Mouse (Mus musculus): Measurements from ENCODE around the gene Gm29133. TPM values are rescaled to one million over a fixed set of nuclear protein-coding genes. Genes with fewer than 3 reads are reported as not detected.

The Gm29133 gene
- not detected in 2 replicates for polyA plus RNA-seq (2015; fragmentation: Nextera tagmentation; extraction: Ambion mirVana)

GRCm38 (mm10) chr3:75747897-75748296 is at the start of gene Gm29133:
Gene Gm29133, plus strand, starts transcription at chr3:75748197.
- Histone ChIP-seq H3K4me1 (no peaks in the 10 kb centered on the region), H3K4me3 (no peak within 1 kb of the TSS), H3K4me2 (replicated peaks) (no peak within 1 kb of the TSS), H3K27ac (no peak within 1 kb of the TSS), H3K9me3 (no peaks in the 10 kb centered on the region), H3K27me3 (no peaks in the 10 kb centered on the region), H3K9ac (no peak within 1 kb of the TSS), H3K36me3 (no peaks in the 10 kb centered on the region)
- WGBS: 69% methylated on average over 5 of the region's 5 CpGs
- ATAC-seq (ENCODE audit: low FRiP score, low read depth): no peak

DNA sequence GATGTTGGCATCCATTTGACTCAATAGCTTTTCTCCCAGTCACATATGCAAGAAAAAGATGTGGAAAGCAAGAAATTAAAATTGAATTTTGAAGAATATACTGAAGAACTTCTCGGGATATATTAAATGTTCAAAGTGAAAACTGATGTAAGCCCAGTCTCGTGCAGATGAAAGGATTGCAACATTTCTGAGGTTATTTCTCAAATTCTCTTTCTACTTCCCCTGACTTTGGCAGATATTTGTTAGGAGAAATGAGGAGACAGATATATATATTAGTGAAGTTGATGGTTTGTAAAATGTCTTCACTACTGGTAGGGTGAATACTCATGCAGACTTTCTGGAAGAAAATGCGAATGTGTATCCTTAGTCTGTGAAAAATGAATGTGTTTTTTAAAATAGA is 48.9 kb upstream of the Gm29133 start:
- Histone ChIP-seq H3K27me3 (no peaks in the 10 kb centered on the region), H3K9me3 (no peaks in the 10 kb centered on the region), H3K4me2 (replicated peaks) (no peak overlapping the region), H3K4me1 (no peaks in the 10 kb centered on the region), H3K9ac (no peak overlapping the region), H3K4me3 (no peak overlapping the region), H3K27ac (no peak overlapping the region), H3K36me3 (no peaks in the 10 kb centered on the region)
- ATAC-seq (ENCODE audit: low FRiP score, low read depth): no peak
- 87% methylated on average over 3 of the region's 3 CpGs for WGBS

GRCm38 (mm10) chr3:75701336-75701735 is 46.7 kb upstream of the Gm29133 start:
- Histone ChIP-seq H3K4me1 (no peaks in the 10 kb centered on the region), H3K9me3 (no peaks in the 10 kb centered on the region), H3K36me3 (no peaks in the 10 kb centered on the region), H3K27ac (no peak overlapping the region), H3K4me3 (no peak overlapping the region), H3K4me2 (replicated peaks) (no peak overlapping the region), H3K9ac (no peak overlapping the region), H3K27me3 (no peaks in the 10 kb centered on the region)
- no peak for ATAC-seq (ENCODE audit: low FRiP score, low read depth)
- WGBS: 66% methylated on average over 3 of the region's 3 CpGs

DNA sequence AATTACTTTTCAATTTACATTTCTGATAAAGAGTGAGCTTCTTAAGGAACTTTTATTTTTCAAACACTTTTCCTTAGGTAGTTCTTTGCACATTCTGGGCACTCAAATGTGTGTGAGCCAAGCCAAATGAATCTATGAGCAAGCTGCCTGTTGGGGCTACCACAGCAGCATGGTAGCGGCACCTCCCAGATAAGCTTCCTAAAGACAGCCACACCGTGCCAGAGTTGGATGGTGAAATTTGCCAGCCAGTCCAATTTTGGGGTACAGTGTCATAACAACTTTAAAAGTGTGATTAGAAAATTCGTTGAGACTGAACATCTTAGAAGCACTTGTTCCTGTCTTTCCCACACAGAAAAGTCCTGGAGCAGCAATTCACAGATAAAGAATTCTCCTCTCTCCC is 41.5 kb upstream of the Gm29133 start:
- WGBS: 73% methylated on average over 3 of the region's 3 CpGs
- Histone ChIP-seq H3K4me1 (no peaks in the 10 kb centered on the region), H3K4me3 (no peak overlapping the region), H3K36me3 (no peaks in the 10 kb centered on the region), H3K4me2 (replicated peaks) (no peak overlapping the region), H3K27me3 (no peaks in the 10 kb centered on the region), H3K9me3 (no peaks in the 10 kb centered on the region), H3K27ac (no peak overlapping the region), H3K9ac (no peak overlapping the region)
- ATAC-seq (ENCODE audit: low FRiP score, low read depth): no peak

- Histone ChIP-seq H3K9ac (no peak overlapping the region), H3K4me2 (replicated peaks) (no peak overlapping the region), H3K9me3 (no peaks in the 10 kb centered on the region), H3K36me3 (no peaks in the 10 kb centered on the region), H3K27me3 (no peaks in the 10 kb centered on the region), H3K4me1 (no peaks in the 10 kb centered on the region), H3K4me3 (no peak overlapping the region), H3K27ac (no peak overlapping the region)
- ATAC-seq (ENCODE audit: low FRiP score, low read depth): no peak
- WGBS: 71% methylated on average over 3 of the region's 3 CpGs
Observed at GRCm38 (mm10) chr3:75713678-75714295, 34.2 kb upstream of the Gm29133 start.

DNA sequence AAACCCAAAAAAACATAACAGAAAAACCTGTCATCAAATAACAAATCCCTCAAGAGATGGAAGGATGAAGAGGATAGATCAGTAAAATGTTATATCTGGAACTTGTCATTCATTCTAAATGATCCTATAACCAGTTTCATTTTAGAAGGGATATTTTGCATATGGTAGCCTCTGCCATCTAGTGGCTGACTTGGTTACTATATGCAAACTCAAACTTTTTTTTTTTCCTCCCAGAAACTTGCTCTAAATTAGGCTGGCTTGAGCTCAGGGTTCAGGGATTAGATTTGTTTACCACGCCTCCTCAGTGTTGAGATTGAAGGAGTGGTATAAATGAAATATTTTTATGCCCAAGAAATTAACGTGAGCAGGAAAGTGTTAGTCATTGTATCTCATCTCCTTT is 27.3 kb upstream of the Gm29133 start:
- Histone ChIP-seq H3K36me3 (no peaks in the 10 kb centered on the region), H3K9me3 (no peaks in the 10 kb centered on the region), H3K4me3 (no peak overlapping the region), H3K27ac (no peak overlapping the region), H3K9ac (no peak overlapping the region), H3K27me3 (no peaks in the 10 kb centered on the region), H3K4me2 (replicated peaks) (no peak overlapping the region), H3K4me1 (no peaks in the 10 kb centered on the region)
- ATAC-seq (ENCODE audit: low FRiP score, low read depth): no peak
- 23% methylated on average over 2 of the region's 2 CpGs for WGBS

DNA sequence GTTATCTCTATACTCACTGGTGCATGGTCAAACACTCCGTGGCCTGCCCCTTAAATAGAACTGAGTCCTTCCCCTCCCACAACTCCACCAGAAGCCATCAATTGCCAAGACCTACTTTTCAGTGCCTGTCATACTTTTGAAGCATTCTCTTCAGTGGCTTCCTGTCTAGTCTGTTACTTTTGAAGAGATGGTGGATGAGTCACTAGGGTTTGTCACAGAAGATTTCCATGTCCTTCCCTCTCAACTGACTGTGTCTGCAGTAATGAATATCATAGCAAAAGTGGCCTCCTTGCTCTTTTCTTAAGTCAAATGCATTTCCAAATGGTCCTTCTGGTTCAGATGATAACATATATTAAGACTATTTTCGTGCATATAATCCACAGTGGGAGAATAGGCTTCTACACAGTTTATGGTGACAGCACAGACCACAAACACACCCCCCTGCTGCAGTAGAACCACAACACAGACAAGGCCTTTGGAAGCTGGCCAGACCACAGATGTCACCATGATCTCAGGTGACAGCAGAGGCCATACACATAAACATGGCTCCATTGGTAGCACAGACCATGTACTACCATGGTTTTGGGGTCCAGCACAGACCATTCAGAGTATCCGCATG is 16.9 kb upstream of the Gm29133 start:
- no peak overlapping the region for H3K4me3 ChIP-seq
- no peak overlapping the region for H3K9ac ChIP-seq
- no peak overlapping the region for H3K27ac ChIP-seq
- H3K27me3 ChIP-seq: no peaks in the 10 kb centered on the region
- no peak overlapping the region for H3K4me2 ChIP-seq (replicated peaks)
- 80% methylated on average over 3 of the region's 3 CpGs for WGBS
- no peaks in the 10 kb centered on the region for H3K4me1 ChIP-seq
- ATAC-seq (ENCODE audit: low FRiP score, low read depth): 0 out of 2 replicates have a peak, but pooled peaks have one; percentile 24
- H3K9me3 ChIP-seq: 0 out of 2 replicates have a peak, but pooled peaks cover 3% of the 10 kb centered on the region
- no peaks in the 10 kb centered on the region for H3K36me3 ChIP-seq

DNA sequence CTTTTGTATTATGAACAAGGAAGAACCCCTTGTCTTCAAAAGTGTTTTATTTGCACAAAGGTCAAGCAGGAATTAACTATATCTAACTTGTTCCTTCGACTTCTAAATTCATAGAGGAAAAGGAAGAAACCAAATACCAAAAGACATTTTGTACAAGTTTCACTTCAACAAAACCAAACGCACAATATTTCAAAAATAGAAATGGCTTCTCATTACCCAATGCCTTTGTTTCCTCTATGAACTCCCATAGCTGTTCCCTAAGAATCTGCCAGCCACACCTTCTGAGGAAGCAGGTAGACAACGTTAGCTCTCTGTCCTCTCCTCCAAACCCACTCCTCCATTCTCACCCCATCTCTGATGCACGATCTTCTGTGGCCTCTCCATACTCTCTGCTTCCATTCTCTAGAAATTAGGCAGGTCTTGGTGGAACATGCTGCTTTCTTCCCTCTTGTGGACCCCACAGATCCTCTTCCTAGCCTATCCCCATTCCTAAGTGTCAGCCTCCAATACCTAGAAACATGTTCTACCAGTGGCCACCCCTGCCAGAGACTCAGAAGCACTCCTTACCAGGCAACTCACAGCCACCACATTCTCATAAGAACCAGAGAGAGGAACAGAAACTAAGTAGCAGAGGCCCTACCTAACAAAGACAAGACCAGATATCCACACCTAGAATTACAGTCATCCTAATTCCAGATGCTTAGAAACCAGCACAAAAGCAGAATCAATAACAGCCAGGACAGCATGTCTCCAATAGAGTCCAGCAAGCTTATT is 4.1 kb upstream of the Gm29133 start:
- no peak overlapping the region for H3K27ac ChIP-seq
- no peak overlapping the region for H3K4me2 ChIP-seq (replicated peaks)
- 74% methylated on average over 4 of the region's 4 CpGs for WGBS
- no peaks in the 10 kb centered on the region for H3K9me3 ChIP-seq
- H3K36me3 ChIP-seq: no peaks in the 10 kb centered on the region
- no peaks in the 10 kb centered on the region for H3K27me3 ChIP-seq
- no peak overlapping the region for H3K4me3 ChIP-seq
- no peaks in the 10 kb centered on the region for H3K4me1 ChIP-seq
- no peak overlapping the region for H3K9ac ChIP-seq
- no peak for ATAC-seq (ENCODE audit: low FRiP score, low read depth)

GRCm38 (mm10) chr3:75745343-75745742 is 2.7 kb upstream of the Gm29133 start:
- no peaks in the 10 kb centered on the region for H3K27me3 ChIP-seq
- no peaks in the 10 kb centered on the region for H3K4me1 ChIP-seq
- no peaks in the 10 kb centered on the region for H3K9me3 ChIP-seq
- H3K4me2 ChIP-seq (replicated peaks): no peak overlapping the region
- ATAC-seq (ENCODE audit: low FRiP score, low read depth): no peak
- no peak overlapping the region for H3K4me3 ChIP-seq
- 63% methylated on average over 2 of the region's 2 CpGs for WGBS
- no peak overlapping the region for H3K27ac ChIP-seq
- H3K36me3 ChIP-seq: no peaks in the 10 kb centered on the region
- no peak overlapping the region for H3K9ac ChIP-seq

GRCm38 (mm10) chr3:75763351-75763750 is 15.4 kb downstream of the Gm29133 start:
- 63% methylated on average over 2 of the region's 2 CpGs for WGBS
- no peak overlapping the region for H3K9ac ChIP-seq
- no peaks in the 10 kb centered on the region for H3K9me3 ChIP-seq
- H3K27me3 ChIP-seq: no peaks in the 10 kb centered on the region
- ATAC-seq (ENCODE audit: low FRiP score, low read depth): no peak
- no peak overlapping the region for H3K27ac ChIP-seq
- H3K36me3 ChIP-seq: no peaks in the 10 kb centered on the region
- H3K4me3 ChIP-seq: no peak overlapping the region
- H3K4me2 ChIP-seq (replicated peaks): no peak overlapping the region
- H3K4me1 ChIP-seq: no peaks in the 10 kb centered on the region

DNA sequence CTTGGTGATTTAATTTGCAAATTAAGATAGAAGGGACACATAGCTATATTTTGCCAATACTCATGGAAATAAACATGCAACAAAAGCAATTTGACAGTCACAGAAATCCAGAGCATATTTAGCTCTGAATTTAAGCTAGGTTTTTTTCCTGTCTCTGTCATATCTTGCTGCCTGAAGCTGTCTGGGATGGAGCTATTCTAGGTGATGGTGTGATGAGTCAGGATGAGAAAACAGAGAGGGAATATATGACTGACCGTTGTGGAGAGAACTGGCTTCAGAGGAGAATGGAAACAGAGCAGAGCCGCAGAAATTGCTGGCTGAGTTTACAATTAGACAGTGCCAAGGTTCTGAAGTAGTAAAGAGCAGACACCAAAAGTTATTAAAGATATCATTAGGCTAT is 26.3 kb downstream of the Gm29133 start:
- ATAC-seq (ENCODE audit: low FRiP score, low read depth): no peak
- Histone ChIP-seq H3K4me1 (no peaks in the 10 kb centered on the region), H3K9me3 (no peaks in the 10 kb centered on the region), H3K4me2 (replicated peaks) (no peak overlapping the region), H3K36me3 (no peaks in the 10 kb centered on the region), H3K27me3 (no peaks in the 10 kb centered on the region), H3K27ac (no peak overlapping the region), H3K9ac (no peak overlapping the region), H3K4me3 (no peak overlapping the region)
- WGBS: 81% methylated on average over 2 of the region's 2 CpGs

GRCm38 (mm10) chr3:75808001-75808400 is 60.0 kb downstream of the Gm29133 start:
- no peak for ATAC-seq (ENCODE audit: low FRiP score, low read depth)
- Histone ChIP-seq H3K36me3 (no peaks in the 10 kb centered on the region), H3K4me2 (replicated peaks) (no peak overlapping the region), H3K27me3 (no peaks in the 10 kb centered on the region), H3K9me3 (no peaks in the 10 kb centered on the region), H3K4me1 (no peaks in the 10 kb centered on the region), H3K27ac (no peak overlapping the region), H3K9ac (no peak overlapping the region), H3K4me3 (no peak overlapping the region)
